Mouse (Mus musculus) hindbrain, embryonic 13.5 days (tissue): Measurements from ENCODE around the gene Kbtbd4. TPM values are rescaled to one million over a fixed set of nuclear protein-coding genes. Genes with fewer than 3 reads are reported as not detected.
"Not testable (repeated sequence)": the region's sequence is repeated elsewhere in the genome, so short reads cannot be mapped to it uniquely, and the experiment has no call there.

ENCODE experiments used
- ATAC-seq: fragments of 200-750 bp; cut with Nextera tagmentation; 2 replicates; pipeline ENCODE4 v1.8.0; 2017; ENCODE audit warnings: moderate TSS enrichment; ENCODE audit not compliant: low FRiP score
- H3K27ac ChIP-seq: fragments of 300-500 bp; sonication (generic); 2 replicates; pipeline ENCODE4 v1.5.1; 2015; ENCODE audit warnings: inconsistent platforms, mild to moderate bottlenecking, moderate library complexity
- H3K27me3 ChIP-seq: fragments of 300-500 bp; sonication (generic); 2 replicates; pipeline ENCODE4 v1.6.1; 2015; ENCODE audit warnings: mild to moderate bottlenecking, inconsistent platforms
- H3K36me3 ChIP-seq: fragments of 300-500 bp; sonication (generic); 2 replicates; pipeline ENCODE4 v1.6.1; 2015; ENCODE audit warnings: mild to moderate bottlenecking, inconsistent platforms
- H3K4me1 ChIP-seq: fragments of 300-500 bp; sonication (generic); replicated peaks from 2 replicates; pipeline ENCODE4 v1.6.1; 2015; ENCODE audit warnings: inconsistent platforms
- H3K4me2 ChIP-seq: fragments of 300-500 bp; sonication (generic); 2 replicates; pipeline ENCODE4 v1.6.1; 2015; ENCODE audit warnings: inconsistent platforms, mild to moderate bottlenecking, moderate library complexity
- H3K4me3 ChIP-seq: fragments of 300-500 bp; sonication (generic); 2 replicates; pipeline ENCODE4 v1.5.1; 2015; ENCODE audit warnings: mild to moderate bottlenecking, inconsistent platforms
- H3K9ac ChIP-seq: fragments of 300-500 bp; sonication (generic); 2 replicates; pipeline ENCODE4 v1.6.1; 2015; ENCODE audit warnings: mild to moderate bottlenecking, inconsistent platforms
- H3K9me3 ChIP-seq: fragments of 300-500 bp; sonication (generic); 2 replicates; pipeline ENCODE4 v1.6.1; 2016; ENCODE audit warnings: inconsistent platforms
- WGBS: fragments of 180-500 bp; shearing (Covaris S2); methylation state at CpG from one replicate; pipeline ENCODE4 v1.1.7; 2015; 5-methylcytosine and 5-hydroxymethylcytosine counted together
- polyA plus RNA-seq: library from polyadenylated mRNA; unstranded; fragments of >200 nt; fragmentation: Nextera tagmentation; extraction: Ambion mirVana; gene quantifications from 2 replicates; pipeline ENCODE4 v1.2.1, GENCODE M21; 2015

Gene Kbtbd4
- polyA plus RNA-seq, 1 experiment from 2014 or later: 61.6 TPM

- no peaks in the 10 kb centered on the region for H3K36me3 ChIP-seq
- H3K4me3 ChIP-seq: no peak overlapping the region
- H3K27me3 ChIP-seq: peaks cover 17% of the 10 kb centered on the region
- peaks cover 38% of the 10 kb centered on the region for H3K4me1 ChIP-seq
- no peak overlapping the region for H3K4me2 ChIP-seq
- ATAC-seq: no peak
- WGBS: 84% methylated on average over 2 of the region's 2 CpGs
- H3K27ac ChIP-seq: no peak overlapping the region
- no peak overlapping the region for H3K9ac ChIP-seq
- H3K9me3 ChIP-seq: no peaks in the 10 kb centered on the region
Measured at GRCm38 (mm10) chr2:90881824-90882223, 22.7 kb upstream of the Kbtbd4 start.

- peak within 1 kb of the TSS; percentile 95 for H3K9ac ChIP-seq
- under 1% methylated on average over 44 of the region's 45 CpGs for WGBS
- H3K9me3 ChIP-seq: no peaks in the 10 kb centered on the region
- peaks cover 50% of the 10 kb centered on the region for H3K27me3 ChIP-seq
- H3K4me1 ChIP-seq: peaks cover 57% of the 10 kb centered on the region
- peak within 1 kb of the TSS; percentile 94 for H3K27ac ChIP-seq
- ATAC-seq: peak; percentile 82
- peak within 1 kb of the TSS; percentile 79 for H3K4me2 ChIP-seq
- peak within 1 kb of the TSS; percentile 70 for H3K4me3 ChIP-seq
- peaks cover 4% of the 10 kb centered on the region; the same call in 1 of the 2 replicates for H3K36me3 ChIP-seq
Measured at GRCm38 (mm10) chr2:90885218-90886041, 19.1 kb upstream of the Kbtbd4 start, which contains the start of gene C1qtnf4. Gene C1qtnf4, plus strand, starts transcription at chr2:90885860.

- H3K4me2 ChIP-seq: peak overlapping the region; percentile 79
- WGBS: 17% methylated on average over 6 of the region's 6 CpGs
- no peaks in the 10 kb centered on the region for H3K9me3 ChIP-seq
- H3K27ac ChIP-seq: peak overlapping the region; percentile 94
- peak overlapping the region; percentile 70 for H3K4me3 ChIP-seq
- H3K4me1 ChIP-seq: peaks cover 56% of the 10 kb centered on the region
- peaks cover 55% of the 10 kb centered on the region for H3K27me3 ChIP-seq
- no peak for ATAC-seq
- peak overlapping the region; percentile 95 for H3K9ac ChIP-seq
- peaks cover 5% of the 10 kb centered on the region; the same call in 1 of the 2 replicates for H3K36me3 ChIP-seq
Measured at GRCm38 (mm10) chr2:90886436-90886835, 18.1 kb upstream of the Kbtbd4 start.

DNA sequence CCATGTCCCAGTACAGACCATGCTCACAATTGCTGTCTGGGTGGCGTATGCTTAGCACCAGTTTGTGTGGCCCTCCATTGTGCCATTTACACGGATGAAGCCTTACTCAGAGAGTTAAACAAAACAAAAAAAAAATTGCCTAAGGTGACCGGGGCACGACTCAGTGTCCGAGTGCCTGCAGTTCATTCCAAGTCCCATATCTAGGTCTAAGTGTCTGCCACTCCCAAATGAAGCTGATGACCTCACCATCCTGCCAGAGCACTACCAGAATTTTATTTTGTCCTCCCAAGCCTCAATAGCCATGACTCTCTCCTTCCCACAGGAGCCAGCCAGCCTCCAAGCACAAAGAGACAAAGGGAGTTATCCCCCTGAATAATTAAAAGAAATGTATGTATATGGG is 16.9 kb upstream of the Kbtbd4 start:
- peak overlapping the region; percentile 70 for H3K4me3 ChIP-seq
- H3K27ac ChIP-seq: no peak overlapping the region
- H3K4me1 ChIP-seq: peaks cover 56% of the 10 kb centered on the region
- peaks cover 55% of the 10 kb centered on the region for H3K27me3 ChIP-seq
- H3K36me3 ChIP-seq: peaks cover 14% of the 10 kb centered on the region
- peak overlapping the region; percentile 79 for H3K4me2 ChIP-seq
- H3K9me3 ChIP-seq: no peaks in the 10 kb centered on the region
- WGBS: 79% methylated on average over 5 of the region's 5 CpGs
- H3K9ac ChIP-seq: peak overlapping the region; percentile 95
- ATAC-seq: no peak

- no peaks in the 10 kb centered on the region for H3K9me3 ChIP-seq
- H3K4me2 ChIP-seq: peak overlapping the region; percentile 66
- peaks cover 32% of the 10 kb centered on the region for H3K36me3 ChIP-seq
- H3K9ac ChIP-seq: peak overlapping the region; percentile 74
- peak overlapping the region; percentile 78 for H3K27ac ChIP-seq
- ATAC-seq: peak; percentile 57
- peaks cover 46% of the 10 kb centered on the region for H3K4me1 ChIP-seq
- peaks cover 51% of the 10 kb centered on the region for H3K27me3 ChIP-seq
- 4% methylated on average over 113 of the region's 133 CpGs for WGBS
- H3K4me3 ChIP-seq: peak overlapping the region; percentile 39
Measured at GRCm38 (mm10) chr2:90889550-90890548, 14.7 kb upstream of the Kbtbd4 start.

- 93% methylated on average over 6 of the region's 6 CpGs for WGBS
- no peaks in the 10 kb centered on the region for H3K9me3 ChIP-seq
- H3K4me1 ChIP-seq: peaks cover 22% of the 10 kb centered on the region
- H3K27ac ChIP-seq: no peak overlapping the region
- H3K27me3 ChIP-seq: peaks cover 19% of the 10 kb centered on the region
- H3K4me2 ChIP-seq: no peak overlapping the region
- no peak for ATAC-seq
- H3K36me3 ChIP-seq: peaks cover 72% of the 10 kb centered on the region
- no peak overlapping the region for H3K4me3 ChIP-seq
- no peak overlapping the region for H3K9ac ChIP-seq
Measured at GRCm38 (mm10) chr2:90893673-90894298, 10.8 kb upstream of the Kbtbd4 start.

DNA sequence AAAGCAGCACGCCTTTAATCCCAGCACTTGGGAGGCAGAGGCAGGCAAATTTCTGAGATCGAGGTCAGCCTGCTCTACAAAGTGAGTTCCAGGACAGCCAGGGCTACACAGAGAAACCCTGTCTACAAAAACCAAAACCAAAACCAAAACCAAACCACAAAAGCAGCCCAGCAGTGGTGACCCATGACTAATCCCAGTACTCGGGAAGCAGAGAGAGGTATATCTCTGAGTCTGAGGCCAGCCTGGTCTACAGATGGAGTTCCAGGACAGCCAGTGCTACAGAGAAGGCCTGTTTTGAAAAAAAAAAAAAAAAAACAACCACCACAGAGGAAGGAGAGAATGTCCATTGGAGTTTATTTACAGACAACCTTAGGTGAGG is 10.3 kb upstream of the Kbtbd4 start:
- H3K9ac ChIP-seq, H3K4me2 ChIP-seq, H3K9me3 ChIP-seq, H3K4me3 ChIP-seq, ATAC-seq, H3K27ac ChIP-seq: not testable (repeated sequence)
- WGBS: 86% methylated on average over 3 of the region's 3 CpGs
- H3K27me3 ChIP-seq: peaks cover 14% of the 10 kb centered on the region
- H3K4me1 ChIP-seq: peaks cover 18% of the 10 kb centered on the region
- H3K36me3 ChIP-seq: peaks cover 76% of the 10 kb centered on the region

- Histone ChIP-seq H3K9me3 (no peaks in the 10 kb centered on the region), H3K36me3 (peaks cover 44% of the 10 kb centered on the region), H3K27ac (peak overlapping the region; percentile 97; the same call in 1 of the 2 replicates), H3K4me3 (peak overlapping the region; percentile 90), H3K9ac (peak overlapping the region; percentile 91), H3K4me2 (peak overlapping the region; percentile 83), H3K4me1 (peaks cover 40% of the 10 kb centered on the region), H3K27me3 (no peaks in the 10 kb centered on the region)
- 81% methylated on average over 2 of the region's 2 CpGs for WGBS
- ATAC-seq: no peak
Measured at GRCm38 (mm10) chr2:90903398-90903797, 1.1 kb upstream of the Kbtbd4 start.

GRCm38 (mm10) chr2:90904856-90905224 is 300 bp downstream of the Kbtbd4 start:
- Histone ChIP-seq H3K9me3 (no peaks in the 10 kb centered on the region), H3K27me3 (no peaks in the 10 kb centered on the region), H3K4me2 (peak overlapping the region; percentile 83), H3K9ac (peak overlapping the region; percentile 91), H3K27ac (peak overlapping the region; percentile 97), H3K4me1 (peaks cover 40% of the 10 kb centered on the region), H3K36me3 (peaks cover 51% of the 10 kb centered on the region), H3K4me3 (peak overlapping the region; percentile 90)
- WGBS: 0% methylated on average over 21 of the region's 21 CpGs
- ATAC-seq: peak; percentile 73

- Histone ChIP-seq H3K27ac (no peak overlapping the region), H3K36me3 (peaks cover 57% of the 10 kb centered on the region), H3K9ac (no peak overlapping the region), H3K4me3 (no peak overlapping the region), H3K4me2 (no peak overlapping the region), H3K27me3 (no peaks in the 10 kb centered on the region), H3K9me3 (no peaks in the 10 kb centered on the region), H3K4me1 (peaks cover 40% of the 10 kb centered on the region)
- 95% methylated on average over 2 of the region's 2 CpGs for WGBS
- ATAC-seq: no peak
Measured at GRCm38 (mm10) chr2:90906721-90907120, 2.2 kb downstream of the Kbtbd4 start.

DNA sequence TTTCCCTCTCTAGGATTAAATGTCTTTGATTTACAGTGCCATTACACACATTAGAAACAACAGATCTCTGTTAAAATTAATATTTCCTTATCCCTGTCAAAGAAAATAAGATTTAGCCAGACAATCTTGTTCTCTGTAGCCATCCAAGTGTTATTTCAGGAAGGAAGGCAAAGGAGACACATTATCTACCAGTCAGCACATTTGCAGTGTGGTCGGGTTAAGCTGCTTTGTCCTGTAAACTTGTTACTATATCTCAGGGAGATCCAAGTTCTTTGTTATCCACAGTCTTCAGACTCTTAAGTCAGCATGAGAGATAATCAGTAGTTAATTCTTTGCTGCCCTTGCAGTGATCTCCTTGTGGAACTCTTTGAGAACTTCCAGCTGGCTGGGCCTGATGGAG is 6.3 kb downstream of the Kbtbd4 start:
- Histone ChIP-seq H3K4me1 (peaks cover 38% of the 10 kb centered on the region), H3K9me3 (no peaks in the 10 kb centered on the region), H3K4me3 (no peak overlapping the region), H3K9ac (no peak overlapping the region), H3K27ac (no peak overlapping the region), H3K4me2 (no peak overlapping the region), H3K36me3 (peaks cover 65% of the 10 kb centered on the region), H3K27me3 (no peaks in the 10 kb centered on the region)
- ATAC-seq: no peak
- WGBS: 89% methylated on average over 1 of the region's 1 CpGs

DNA sequence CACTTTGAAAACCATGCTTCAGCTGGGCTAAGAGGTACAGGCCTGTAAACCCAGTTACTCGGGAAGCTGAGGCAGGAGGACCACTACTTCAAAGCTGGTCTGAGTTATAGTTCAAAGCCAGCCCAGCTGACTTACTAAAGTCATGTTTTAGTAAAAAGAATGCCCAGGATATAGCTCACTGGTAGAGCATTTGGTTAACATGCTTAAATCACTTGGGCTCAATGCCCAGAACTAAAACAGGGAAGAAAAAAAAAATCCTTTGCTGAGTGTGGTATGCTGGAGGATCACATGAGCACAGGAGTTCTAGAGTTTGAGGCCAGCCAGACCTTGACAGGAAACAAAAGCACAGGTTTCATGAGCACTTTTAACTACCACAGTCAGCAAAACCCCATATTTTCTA is 7.1 kb downstream of the Kbtbd4 start:
- H3K9ac ChIP-seq: no peak overlapping the region
- WGBS: 94% methylated on average over 1 of the region's 1 CpGs
- no peaks in the 10 kb centered on the region for H3K27me3 ChIP-seq
- H3K4me3 ChIP-seq: no peak overlapping the region
- H3K9me3 ChIP-seq: no peaks in the 10 kb centered on the region
- H3K4me2 ChIP-seq: no peak overlapping the region
- H3K4me1 ChIP-seq: peaks cover 38% of the 10 kb centered on the region
- no peak for ATAC-seq
- peaks cover 61% of the 10 kb centered on the region for H3K36me3 ChIP-seq
- H3K27ac ChIP-seq: no peak overlapping the region
